Comparison of ENCODE assay signal across 22 mouse cellular contexts in the genomic region with DNA sequence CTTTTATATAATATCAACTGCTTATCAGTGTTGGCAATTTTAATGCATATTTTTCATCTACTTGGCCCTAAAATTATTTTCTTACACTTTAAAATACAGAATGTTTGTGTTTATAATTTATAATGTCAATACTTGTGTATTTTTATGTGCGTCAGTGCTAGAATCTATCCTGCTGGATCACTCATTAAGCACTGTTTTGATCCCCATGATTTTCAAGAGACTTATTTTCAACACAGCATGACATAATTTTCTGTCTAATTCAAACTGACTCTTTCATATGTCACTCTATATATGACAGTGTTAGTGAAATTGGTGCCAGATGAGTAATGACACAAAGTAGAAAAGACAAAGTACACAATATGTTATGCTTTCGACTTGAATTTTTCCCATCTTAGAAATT.
DNase-seq lines count a peak whose midpoint lies in the region; ATAC-seq and TF ChIP-seq lines count a peak whose summit lies in the region.
"Had no signal": no experiment of that assay in that cellular context is flagged by ENCODE, and none has a peak within 500 bp of the region (broad histone marks: within the 10 kb centered on the region; RNA-seq: fewer than 3 reads in every experiment).

No protein-coding gene starts in this region.

- H3K4me3 ChIP-seq in forebrain, embryonic 13.5 days = no peak overlapping the region
- no peak overlapping the region for H3K4me3 ChIP-seq in forebrain, embryonic 11.5 days (ENCODE audit: low read depth, low read length)
- no peak overlapping the region for H3K4me3 ChIP-seq in forebrain, embryonic 15.5 days
- no peak overlapping the region for H3K4me3 ChIP-seq in forebrain, embryonic 10.5 days
- no peak overlapping the region for H3K4me3 ChIP-seq in liver, postnatal 0 days (ENCODE audit: low read depth, low read length)
- H3K4me3 ChIP-seq: embryonic facial prominence, embryonic 10.5 days; embryonic facial prominence, embryonic 12.5 days had no signal

- H3K9ac ChIP-seq in forebrain, embryonic 13.5 days = no peak overlapping the region
- H3K9ac ChIP-seq in forebrain, embryonic 11.5 days (ENCODE audit: low read length) = no peak overlapping the region
- H3K9ac ChIP-seq in forebrain, embryonic 15.5 days (replicated peaks) = no peak overlapping the region
- H3K9ac ChIP-seq in liver, postnatal 0 days (replicated peaks) = no peak overlapping the region
- H3K9ac ChIP-seq: embryonic facial prominence, embryonic 12.5 days had no signal

- 90% methylated on average over 2 of the region's 2 CpGs for WGBS in forebrain, embryonic 13.5 days
- WGBS in forebrain, embryonic 11.5 days = 88% methylated on average over 2 of the region's 2 CpGs
- WGBS in forebrain, embryonic 15.5 days = 68% methylated on average over 2 of the region's 2 CpGs
- WGBS in forebrain, embryonic 10.5 days = 96% methylated on average over 2 of the region's 2 CpGs
- 82% methylated on average over 2 of the region's 2 CpGs for WGBS in liver, postnatal 0 days (ENCODE audit: insufficient replicate concordance)

- DNase-seq in forebrain, embryonic 11.5 days (ENCODE audit: low spot score) = no peak
- no peak for DNase-seq in forebrain, embryonic 10.5 days (ENCODE audit: extremely low spot score, low spot score)
- DNase-seq in brain, adult 2 months (ENCODE audit: low read depth, low spot score) = peak; percentile 1
- no peak for DNase-seq in liver, postnatal 0 days
- DNase-seq: adrenal gland, adult 8-10 months; adrenal gland, postnatal 14 days; adrenal gland, postnatal 36 days; B cell, adult 2 months; cerebellum, adult 11-12 months; cerebellum, adult 2 months; cerebellum, adult 9-10 months; cerebellum, postnatal 10 days; cerebellum, postnatal 25 days had no signal

- H3K36me3 ChIP-seq in forebrain, embryonic 13.5 days (ENCODE audit: poor library complexity, severe bottlenecking) = no peaks in the 10 kb centered on the region
- no peaks in the 10 kb centered on the region for H3K36me3 ChIP-seq in forebrain, embryonic 11.5 days (ENCODE audit: control insufficient read depth, insufficient read depth, low read length)
- no peaks in the 10 kb centered on the region for H3K36me3 ChIP-seq in forebrain, embryonic 15.5 days
- H3K36me3 ChIP-seq in forebrain, embryonic 10.5 days (replicated peaks) = no peaks in the 10 kb centered on the region
- no peaks in the 10 kb centered on the region for H3K36me3 ChIP-seq in liver, postnatal 0 days (replicated peaks; ENCODE audit: insufficient read depth, low read length)
- H3K36me3 ChIP-seq: embryonic facial prominence, embryonic 10.5 days; embryonic facial prominence, embryonic 12.5 days; G1E had no signal

- H3K9me3 ChIP-seq in forebrain, embryonic 13.5 days (replicated peaks) = no peaks in the 10 kb centered on the region
- H3K9me3 ChIP-seq in forebrain, embryonic 11.5 days (ENCODE audit: control insufficient read depth, low read length) = no peaks in the 10 kb centered on the region
- no peaks in the 10 kb centered on the region for H3K9me3 ChIP-seq in forebrain, embryonic 15.5 days
- no peaks in the 10 kb centered on the region for H3K9me3 ChIP-seq in forebrain, embryonic 10.5 days
- H3K9me3 ChIP-seq in liver, postnatal 0 days (ENCODE audit: low read length) = no peaks in the 10 kb centered on the region
- H3K9me3 ChIP-seq: embryonic facial prominence, embryonic 10.5 days; embryonic facial prominence, embryonic 12.5 days; G1E had no signal

- peak; percentile 43; the same call in 1 of the 2 replicates for ATAC-seq in forebrain, embryonic 13.5 days
- ATAC-seq in forebrain, embryonic 11.5 days (replicated peaks; ENCODE audit: low FRiP score) = no peak
- ATAC-seq in forebrain, embryonic 15.5 days (replicated peaks) = peak; percentile 53; the same call in 1 of the 2 replicates
- ATAC-seq in liver, postnatal 0 days = no peak
- ATAC-seq: activated CD4-positive, CD25-positive, alpha-beta regulatory T cell, adult 4 months; CD4-positive, CD25-positive, alpha-beta regulatory T cell, adult 4 months; Patski had no signal

- no peak overlapping the region for H3K4me2 ChIP-seq in forebrain, embryonic 13.5 days
- H3K4me2 ChIP-seq in forebrain, embryonic 11.5 days (ENCODE audit: low read depth, low read length, severe bottlenecking) = no peak overlapping the region
- no peak overlapping the region for H3K4me2 ChIP-seq in forebrain, embryonic 15.5 days (replicated peaks)
- no peak overlapping the region for H3K4me2 ChIP-seq in liver, postnatal 0 days (ENCODE audit: low read depth, low read length)
- H3K4me2 ChIP-seq: embryonic facial prominence, embryonic 12.5 days had no signal

- TF ChIP-seq CTCF in liver, postnatal 0 days (IDR thresholded peaks at IDR 0.05; ENCODE audit: low read depth) = no peak

- no peak overlapping the region for H3K27ac ChIP-seq in forebrain, embryonic 13.5 days
- H3K27ac ChIP-seq in forebrain, embryonic 11.5 days (ENCODE audit: low read depth, low read length) = no peak overlapping the region
- no peak overlapping the region for H3K27ac ChIP-seq in forebrain, embryonic 15.5 days (replicated peaks)
- H3K27ac ChIP-seq in forebrain, embryonic 10.5 days = no peak overlapping the region
- H3K27ac ChIP-seq in liver, postnatal 0 days (ENCODE audit: low read depth) = no peak overlapping the region
- H3K27ac ChIP-seq: embryonic facial prominence, embryonic 10.5 days; embryonic facial prominence, embryonic 12.5 days had no signal

- TF ChIP-seq EP300 in liver, postnatal 0 days (IDR thresholded peaks at IDR 0.05; ENCODE audit: low read depth) = no peak

- no peaks in the 10 kb centered on the region for H3K4me1 ChIP-seq in forebrain, embryonic 13.5 days
- no peaks in the 10 kb centered on the region for H3K4me1 ChIP-seq in forebrain, embryonic 11.5 days (replicated peaks; ENCODE audit: control insufficient read depth, insufficient read depth, low read length)
- H3K4me1 ChIP-seq in forebrain, embryonic 15.5 days = no peaks in the 10 kb centered on the region
- H3K4me1 ChIP-seq in forebrain, embryonic 10.5 days = no peaks in the 10 kb centered on the region
- no peaks in the 10 kb centered on the region for H3K4me1 ChIP-seq in liver, postnatal 0 days (ENCODE audit: insufficient read depth)
- H3K4me1 ChIP-seq: embryonic facial prominence, embryonic 10.5 days; embryonic facial prominence, embryonic 12.5 days had no signal

- no peaks in the 10 kb centered on the region for H3K27me3 ChIP-seq in forebrain, embryonic 13.5 days
- H3K27me3 ChIP-seq in forebrain, embryonic 11.5 days (ENCODE audit: control insufficient read depth, insufficient read depth, low read length) = no peaks in the 10 kb centered on the region
- no peaks in the 10 kb centered on the region for H3K27me3 ChIP-seq in forebrain, embryonic 15.5 days
- no peaks in the 10 kb centered on the region for H3K27me3 ChIP-seq in forebrain, embryonic 10.5 days (ENCODE audit: poor library complexity, severe bottlenecking)
- no peaks in the 10 kb centered on the region for H3K27me3 ChIP-seq in liver, postnatal 0 days (ENCODE audit: insufficient read depth, low read length)
- H3K27me3 ChIP-seq: CH12.LX; embryonic facial prominence, embryonic 12.5 days; Patski had no signal

Comparison
In these comparisons a context has a peak if more than half of its experiments do, and no peak if none do; other contexts are left out.
1. ATAC-seq: peak in forebrain, embryonic 13.5 days (single experiment) and forebrain, embryonic 15.5 days (single experiment); none in forebrain, embryonic 11.5 days (single experiment) and liver, postnatal 0 days (single experiment).